Mouse (Mus musculus) erythroblast, embryonic 14.5 days (primary cell): ENCODE results near the gene Olfr1424.
"Not testable (repeated sequence)": the region's sequence is repeated elsewhere in the genome, so short reads cannot be mapped to it uniquely, and the experiment has no call there.

Experiments
- GATA1 ChIP-seq: IDR thresholded peaks from 2 replicates; pipeline ENCODE4 v1.6.1; 2012; ENCODE audit warnings: low read length, inconsistent platforms, mixed read lengths
- TAL1 ChIP-seq: IDR thresholded peaks from 3 replicates; pipeline ENCODE4 v1.6.1; 2012; ENCODE audit warnings: low read length, inconsistent platforms, mixed read lengths

DNA sequence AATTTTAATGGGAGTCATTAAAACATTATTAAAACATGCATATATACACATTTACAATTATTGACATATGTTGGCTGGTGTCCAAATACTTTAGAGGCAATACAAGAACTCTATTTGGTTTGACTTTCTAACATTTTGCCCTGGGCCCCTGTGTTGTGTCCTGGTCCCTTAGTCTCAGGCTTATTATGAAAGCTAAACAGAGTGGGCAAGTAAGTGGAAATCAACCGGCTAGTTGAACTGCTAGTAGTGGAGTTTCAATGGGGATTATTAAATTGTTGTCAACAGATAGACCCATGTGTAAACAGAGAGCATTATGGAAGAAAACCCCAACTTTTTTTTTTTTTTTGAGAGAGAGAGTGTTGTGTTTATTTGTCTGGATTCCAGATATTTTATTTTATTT is at the start of gene Olfr1424:
- not testable (repeated sequence) for TF ChIP-seq GATA1, TAL1
